Mouse (Mus musculus): Measurements from ENCODE around the gene Zbtb5. TPM values are rescaled to one million over a fixed set of nuclear protein-coding genes. Genes with fewer than 3 reads are reported as not detected.
"Not testable (repeated sequence)": the region's sequence is repeated elsewhere in the genome, so short reads cannot be mapped to it uniquely, and the experiment has no call there.

Zbtb5 gene
- polyA plus RNA-seq, 1 experiment, result not detected

- H3K4me1 ChIP-seq (ENCODE audit: control insufficient read depth, insufficient read depth, low read length), result no peaks in the 10 kb centered on the region
- WGBS, result 89% methylated on average over 3 of the region's 3 CpGs
- H3K4me3 ChIP-seq (ENCODE audit: insufficient read depth, low read depth, low read length), result no peak overlapping the region
- no peak overlapping the region for H3K27ac ChIP-seq (ENCODE audit: insufficient read depth, low read depth, low read length)
- TF ChIP-seq CTCF (IDR thresholded peaks at IDR 0.05; ENCODE audit: insufficient read depth, low read depth, low read length) (no peak), POLR2A (IDR thresholded peaks at IDR 0.05; ENCODE audit: insufficient read depth, low read depth, low read length) (no peak)
These were observed 46.5 kb downstream of the Zbtb5 start for GRCm38 (mm10) chr4:44965736-44966135.

- no peak overlapping the region for H3K4me3 ChIP-seq (ENCODE audit: insufficient read depth, low read depth, low read length)
- TF ChIP-seq POLR2A (IDR thresholded peaks at IDR 0.05; ENCODE audit: insufficient read depth, low read depth, low read length) (no peak), CTCF (IDR thresholded peaks at IDR 0.05; ENCODE audit: insufficient read depth, low read depth, low read length) (no peak)
- no peaks in the 10 kb centered on the region for H3K4me1 ChIP-seq (ENCODE audit: control insufficient read depth, insufficient read depth, low read length)
- H3K27ac ChIP-seq (ENCODE audit: insufficient read depth, low read depth, low read length), result no peak overlapping the region
- 91% methylated on average over 2 of the region's 2 CpGs for WGBS
These were observed 47.0 kb downstream of the Zbtb5 start for GRCm38 (mm10) chr4:44965175-44965574.

GRCm38 (mm10) chr4:44963156-44963555 is 49.1 kb downstream of the Zbtb5 start:
- 78% methylated on average over 11 of the region's 11 CpGs for WGBS
- H3K27ac ChIP-seq (ENCODE audit: insufficient read depth, low read depth, low read length), result no peak overlapping the region
- TF ChIP-seq POLR2A (IDR thresholded peaks at IDR 0.05; ENCODE audit: insufficient read depth, low read depth, low read length), result no peak
- no peak for TF ChIP-seq CTCF (IDR thresholded peaks at IDR 0.05; ENCODE audit: insufficient read depth, low read depth, low read length)
- no peak overlapping the region for H3K4me3 ChIP-seq (ENCODE audit: insufficient read depth, low read depth, low read length)
- no peaks in the 10 kb centered on the region for H3K4me1 ChIP-seq (ENCODE audit: control insufficient read depth, insufficient read depth, low read length)

GRCm38 (mm10) chr4:44959220-44959619 is 53.0 kb downstream of the Zbtb5 start:
- 94% methylated on average over 13 of the region's 13 CpGs for WGBS
- H3K27ac ChIP-seq (ENCODE audit: insufficient read depth, low read depth, low read length), result no peak overlapping the region
- no peak overlapping the region for H3K4me3 ChIP-seq (ENCODE audit: insufficient read depth, low read depth, low read length)
- H3K4me1 ChIP-seq (ENCODE audit: control insufficient read depth, insufficient read depth, low read length), result no peaks in the 10 kb centered on the region
- no peak for TF ChIP-seq POLR2A (IDR thresholded peaks at IDR 0.05; ENCODE audit: insufficient read depth, low read depth, low read length)
- no peak for TF ChIP-seq CTCF (IDR thresholded peaks at IDR 0.05; ENCODE audit: insufficient read depth, low read depth, low read length)

- Histone ChIP-seq H3K4me1 (ENCODE audit: control insufficient read depth, insufficient read depth, low read length) (no peaks in the 10 kb centered on the region), H3K4me3 (ENCODE audit: insufficient read depth, low read depth, low read length) (no peak overlapping the region), H3K27ac (ENCODE audit: insufficient read depth, low read depth, low read length) (no peak overlapping the region)
- no peak for TF ChIP-seq POLR2A (IDR thresholded peaks at IDR 0.05; ENCODE audit: insufficient read depth, low read depth, low read length)
- TF ChIP-seq CTCF (IDR thresholded peaks at IDR 0.05; ENCODE audit: insufficient read depth, low read depth, low read length), result no peak
- 93% methylated on average over 9 of the region's 9 CpGs for WGBS
These were observed 53.4 kb downstream of the Zbtb5 start for GRCm38 (mm10) chr4:44958776-44959175.

GRCm38 (mm10) chr4:44953041-44953440 is 59.2 kb downstream of the Zbtb5 start:
- Histone ChIP-seq H3K4me1 (ENCODE audit: control insufficient read depth, insufficient read depth, low read length) (no peaks in the 10 kb centered on the region), H3K4me3 (ENCODE audit: insufficient read depth, low read depth, low read length) (no peak overlapping the region), H3K27ac (ENCODE audit: insufficient read depth, low read depth, low read length) (no peak overlapping the region)
- TF ChIP-seq CTCF (IDR thresholded peaks at IDR 0.05; ENCODE audit: insufficient read depth, low read depth, low read length) (no peak), POLR2A (IDR thresholded peaks at IDR 0.05; ENCODE audit: insufficient read depth, low read depth, low read length) (no peak)
- whole genome bisulfite sequencing, result 86% methylated on average over 9 of the region's 9 CpGs

GRCm38 (mm10) chr4:44948314-44948713 is 63.9 kb downstream of the Zbtb5 start:
- no peak for TF ChIP-seq CTCF (IDR thresholded peaks at IDR 0.05; ENCODE audit: insufficient read depth, low read depth, low read length)
- TF ChIP-seq POLR2A (IDR thresholded peaks at IDR 0.05; ENCODE audit: insufficient read depth, low read depth, low read length), result no peak
- Histone ChIP-seq H3K27ac (ENCODE audit: insufficient read depth, low read depth, low read length) (no peak overlapping the region), H3K4me1 (ENCODE audit: control insufficient read depth, insufficient read depth, low read length) (no peaks in the 10 kb centered on the region), H3K4me3 (ENCODE audit: insufficient read depth, low read depth, low read length) (no peak overlapping the region)
- 90% methylated on average over 1 of the region's 1 CpGs for WGBS

- WGBS, result 96% methylated on average over 5 of the region's 5 CpGs
- TF ChIP-seq CTCF (IDR thresholded peaks at IDR 0.05; ENCODE audit: insufficient read depth, low read depth, low read length), result no peak
- TF ChIP-seq POLR2A (IDR thresholded peaks at IDR 0.05; ENCODE audit: insufficient read depth, low read depth, low read length), result no peak
- Histone ChIP-seq H3K4me1 (ENCODE audit: control insufficient read depth, insufficient read depth, low read length) (no peaks in the 10 kb centered on the region), H3K4me3 (ENCODE audit: insufficient read depth, low read depth, low read length) (no peak overlapping the region), H3K27ac (ENCODE audit: insufficient read depth, low read depth, low read length) (no peak overlapping the region)
These were observed 64.7 kb downstream of the Zbtb5 start for GRCm38 (mm10) chr4:44947464-44947863.

GRCm38 (mm10) chr4:44946126-44946525 is 66.1 kb downstream of the Zbtb5 start:
- not testable (repeated sequence) for H3K4me3 ChIP-seq (ENCODE audit: insufficient read depth, low read depth, low read length); H3K27ac ChIP-seq (ENCODE audit: insufficient read depth, low read depth, low read length); H3K4me1 ChIP-seq (ENCODE audit: control insufficient read depth, insufficient read depth, low read length)
- WGBS, result 95% methylated on average over 2 of the region's 2 CpGs

GRCm38 (mm10) chr4:44944426-44945075 is 67.7 kb downstream of the Zbtb5 start:
- Histone ChIP-seq H3K4me3 (ENCODE audit: insufficient read depth, low read depth, low read length) (no peak overlapping the region), H3K27ac (ENCODE audit: insufficient read depth, low read depth, low read length) (no peak overlapping the region), H3K4me1 (ENCODE audit: control insufficient read depth, insufficient read depth, low read length) (peaks cover 8% of the 10 kb centered on the region; the same call in 1 of the 2 replicates)
- TF ChIP-seq POLR2A (IDR thresholded peaks at IDR 0.05; ENCODE audit: insufficient read depth, low read depth, low read length) (no peak), CTCF (IDR thresholded peaks at IDR 0.05; ENCODE audit: insufficient read depth, low read depth, low read length) (no peak)
- WGBS, result 77% methylated on average over 10 of the region's 10 CpGs
